7 mouse cellular contexts compared by ENCODE assay signal in genomic region chr11:72428694-72429093, GRCm38 (mm10). TPM values are rescaled to one million over a fixed set of nuclear protein-coding genes. Genes with fewer than 3 reads are reported as not detected.
DNase-seq lines count a peak whose midpoint lies in the region; ATAC-seq and TF ChIP-seq lines count a peak whose summit lies in the region.

No protein-coding gene starts in this region.

- peaks cover 0 to 2% of the 10 kb centered on the region in 2 experiments; a peak in 1 of 4 replicates for H3K36me3 ChIP-seq in MEL (ENCODE audit: control insufficient read depth in 1 of 2, insufficient read depth in 2 of 2, low read length in 2 of 2)
- no peaks in the 10 kb centered on the region for H3K36me3 ChIP-seq in embryonic facial prominence, embryonic 14.5 days (ENCODE audit: control insufficient read depth, insufficient read depth, low read length)
- no peaks in the 10 kb centered on the region for H3K36me3 ChIP-seq in heart, embryonic 15.5 days

- H3K4me2 ChIP-seq in embryonic facial prominence, embryonic 14.5 days (ENCODE audit: low read depth, low read length): no peak overlapping the region
- H3K4me2 ChIP-seq in heart, embryonic 15.5 days: peak overlapping the region; percentile 57

- TF ChIP-seq POLR2A in MEL (IDR thresholded peaks at IDR 0.05; ENCODE audit: control insufficient read depth in 1 of 2, insufficient read depth in 1 of 2, low read depth in 1 of 2, low read length in 2 of 2, poor library complexity in 1 of 2): no peak

- no peak for TF ChIP-seq EP300 in MEL (IDR thresholded peaks at IDR 0.05; ENCODE audit: low read depth in 1 of 2, low read length in 2 of 2)

- peak; percentile 93 for TF ChIP-seq RAD21 in MEL (IDR thresholded peaks at IDR 0.05; ENCODE audit: low read depth, low read length)

- ATAC-seq in embryonic facial prominence, embryonic 14.5 days (ENCODE audit: low read depth): peak; percentile 69; the same call in 1 of the 2 replicates
- peak; percentile 82 for ATAC-seq in heart, embryonic 15.5 days (replicated peaks; ENCODE audit: insufficient number of reproducible peaks, insufficient read depth, low FRiP score, low read depth)

- peak; percentile 98 for DNase-seq in MEL (ENCODE audit: low read depth, low spot score)
- DNase-seq in adrenal gland, postnatal 10 days: peak; percentile 89
- peak; percentile 85 for DNase-seq in embryonic facial prominence, embryonic 14.5 days (ENCODE audit: low spot score)
- DNase-seq in kidney, postnatal 4 days: peak; percentile 92 to 94
- peak; percentile 94 for DNase-seq in lung, postnatal 14 days
- peak; percentile 54 to 79 for DNase-seq in spleen, adult 18-20 months

- H3K27ac ChIP-seq in MEL (ENCODE audit: control insufficient read depth, low read depth, low read length): peak overlapping the region; percentile 34; the same call in 1 of the 2 replicates
- H3K27ac ChIP-seq in embryonic facial prominence, embryonic 14.5 days (replicated peaks; ENCODE audit: low read depth, low read length): no peak overlapping the region
- H3K27ac ChIP-seq in heart, embryonic 15.5 days: no peak overlapping the region

- 3% methylated on average over 5 of the region's 5 CpGs for whole genome bisulfite sequencing in embryonic facial prominence, embryonic 14.5 days
- WGBS in heart, embryonic 15.5 days: 0% methylated on average over 5 of the region's 5 CpGs

- H3K79me2 ChIP-seq in MEL (ENCODE audit: control insufficient read depth, insufficient read depth, low read length, poor library complexity): no peaks in the 10 kb centered on the region

- no peaks in the 10 kb centered on the region for H3K9me3 ChIP-seq in MEL (replicated peaks; ENCODE audit: insufficient read depth, low read length)
- 0 out of 2 replicates have a peak, but pooled peaks cover 4% of the 10 kb centered on the region for H3K9me3 ChIP-seq in embryonic facial prominence, embryonic 14.5 days (ENCODE audit: control insufficient read depth, low read length)
- no peaks in the 10 kb centered on the region for H3K9me3 ChIP-seq in heart, embryonic 15.5 days (replicated peaks)

- no peaks in the 10 kb centered on the region; a peak in 1 of 4 replicates for H3K27me3 ChIP-seq in MEL (ENCODE audit: control insufficient read depth in 1 of 2, insufficient read depth in 2 of 2, low read length in 2 of 2)
- H3K27me3 ChIP-seq in embryonic facial prominence, embryonic 14.5 days (replicated peaks; ENCODE audit: control insufficient read depth, insufficient read depth, low read length): no peaks in the 10 kb centered on the region
- no peaks in the 10 kb centered on the region for H3K27me3 ChIP-seq in heart, embryonic 15.5 days

- peak; percentile 82 to 96 (median 91) for TF ChIP-seq CTCF in MEL (IDR thresholded peaks at IDR 0.05 in 2 of 3, conservative IDR thresholded peaks at IDR 0.05 in 1 of 3; ENCODE audit: control insufficient read depth in 1 of 3, insufficient read depth in 1 of 3, low read depth in 2 of 3, low read length in 3 of 3, poor library complexity in 1 of 3, severe bottlenecking in 1 of 3)

- peak overlapping the region; percentile 65 for H3K9ac ChIP-seq in MEL (ENCODE audit: control insufficient read depth, low read depth, low read length, poor library complexity, severe bottlenecking)
- H3K9ac ChIP-seq in embryonic facial prominence, embryonic 14.5 days (ENCODE audit: low read depth, low read length): no peak overlapping the region
- H3K9ac ChIP-seq in heart, embryonic 15.5 days: no peak overlapping the region

- peaks cover 2 to 6% of the 10 kb centered on the region in 2 experiments; a peak in 3 of 4 replicates for H3K4me1 ChIP-seq in MEL (ENCODE audit: control insufficient read depth in 1 of 2, insufficient read depth in 2 of 2, low read length in 2 of 2)
- no peaks in the 10 kb centered on the region for H3K4me1 ChIP-seq in embryonic facial prominence, embryonic 14.5 days (ENCODE audit: control insufficient read depth, insufficient read depth, low read length)
- 0 out of 2 replicates have a peak, but pooled peaks cover 2% of the 10 kb centered on the region for H3K4me1 ChIP-seq in heart, embryonic 15.5 days (replicated peaks)

- peak overlapping the region; percentile 38 to 66 for H3K4me3 ChIP-seq in MEL (ENCODE audit: control insufficient read depth in 1 of 2, insufficient read depth in 1 of 2, low read depth in 2 of 2, low read length in 2 of 2)
- no peak overlapping the region for H3K4me3 ChIP-seq in embryonic facial prominence, embryonic 14.5 days (ENCODE audit: low read depth, low read length)
- no peak overlapping the region for H3K4me3 ChIP-seq in heart, embryonic 15.5 days

TF ChIP-seq in MEL, 35 proteins besides CTCF, POLR2A, EP300 and RAD21 (continues in another document):
- TF ChIP-seq TCF12 (IDR thresholded peaks at IDR 0.05; ENCODE audit: low read depth, low read length) (0 out of 2 replicates have a peak, but pooled peaks have one; percentile 35), NRF1 (IDR thresholded peaks at IDR 0.05; ENCODE audit: insufficient read depth, low read depth, low read length, poor library complexity, severe bottlenecking) (no peak), ZKSCAN1 (IDR thresholded peaks at IDR 0.05; ENCODE audit: low read depth, low read length) (no peak), RCOR1 (IDR thresholded peaks at IDR 0.05; ENCODE audit: low read depth, low read length) (no peak), SMC3 (IDR thresholded peaks at IDR 0.05; ENCODE audit: low read depth, low read length) (peak; percentile 96), ZMIZ1 (IDR thresholded peaks at IDR 0.05; ENCODE audit: low read depth, low read length) (no peak), MYC (IDR thresholded peaks at IDR 0.05; ENCODE audit: low read depth, low read length) (peak; percentile 88), GABPA (IDR thresholded peaks at IDR 0.05; ENCODE audit: low read depth, low read length) (no peak), ETS1 (IDR thresholded peaks at IDR 0.05; ENCODE audit: low read depth, low read length) (no peak; the same call in 1 of the 2 replicates), JUND (IDR thresholded peaks at IDR 0.05; ENCODE audit: low read depth, low read length) (peak; percentile 67; the same call in 1 of the 2 replicates), GATA1 (IDR thresholded peaks at IDR 0.05; ENCODE audit: low read depth, low read length) (no peak), CHD2 (IDR thresholded peaks at IDR 0.05; ENCODE audit: low read length) (no peak), ZNF384 (IDR thresholded peaks at IDR 0.05; ENCODE audit: low read depth, low read length) (0 out of 2 replicates have a peak, but pooled peaks have one; percentile 27), MAX (IDR thresholded peaks at IDR 0.05; ENCODE audit: low read length) (peak; percentile 96), MAZ (IDR thresholded peaks at IDR 0.05; ENCODE audit: low read depth, low read length) (0 out of 2 replicates have a peak, but pooled peaks have one; percentile 42), MYB (IDR thresholded peaks at IDR 0.05; ENCODE audit: low read depth, low read length) (no peak), UBTF (IDR thresholded peaks at IDR 0.05; ENCODE audit: borderline replicate concordance, insufficient read depth, low read depth, low read length) (no peak), POLR2AphosphoS2 (IDR thresholded peaks at IDR 0.05; ENCODE audit: low read length) (no peak), USF2 (IDR thresholded peaks at IDR 0.05; ENCODE audit: borderline replicate concordance in 1 of 2, insufficient read depth in 1 of 2, low read depth in 1 of 2, low read length in 2 of 2) (peak; percentile 33 to 78; a peak in 3 of 4 replicates), ELF1 (IDR thresholded peaks at IDR 0.05; ENCODE audit: low read depth, low read length) (no peak), MXI1 (IDR thresholded peaks at IDR 0.05; ENCODE audit: low read depth, low read length) (peak; percentile 86), ZC3H11A (IDR thresholded peaks at IDR 0.05; ENCODE audit: low read depth, low read length) (peak; percentile 93), MEF2A (IDR thresholded peaks at IDR 0.05; ENCODE audit: extremely low read depth, insufficient replicate concordance, low read depth, low read length, poor library complexity, severe bottlenecking) (no peak), MAFK (IDR thresholded peaks at IDR 0.05; ENCODE audit: borderline replicate concordance, low read depth, low read length) (no peak), NELFE (IDR thresholded peaks at IDR 0.05; ENCODE audit: low read depth, low read length) (no peak), KAT2A (conservative IDR thresholded peaks at IDR 0.05; ENCODE audit: low read depth, low read length) (no peak), E2F4 (IDR thresholded peaks at IDR 0.05; ENCODE audit: borderline replicate concordance, low read depth, low read length) (no peak), TBP (IDR thresholded peaks at IDR 0.05; ENCODE audit: low read depth, low read length) (no peak), TAL1 (IDR thresholded peaks at IDR 0.05; ENCODE audit: low read length) (no peak)

RNA-seq across cellular contexts. Expression of gene Ggt6, which starts 6.6 kb away (rescaled TPM):
- not detected in 2 replicates for total RNA-seq in MEL (2012; rRNA removed)
- polyA plus RNA-seq in MEL (2012; ENCODE audit: insufficient read depth in 1 of 2, insufficient read length in 2 of 2, low read depth in 1 of 2, low replicate concordance in 2 of 2, missing spikeins in 1 of 2): under 1 TPM in 1 of 2 experiments, not detected in 1; 0.04 TPM
- total RNA-seq in adrenal gland, postnatal 10 days (2021): 1 to 10 TPM; 2.7 to 3.5 TPM
- polyA plus RNA-seq in embryonic facial prominence, embryonic 14.5 days (2014; fragmentation: Nextera tagmentation; extraction: Ambion mirVana): 1.8 and 2.5 TPM in 2 replicates
- polyA plus RNA-seq in heart, embryonic 15.5 days (2015; fragmentation: Nextera tagmentation; extraction: Ambion mirVana): 0.15 TPM in 1 of 2 replicates, not detected in the other

RNA-seq across cellular contexts. Expression of gene Mybbp1a, which starts 12.5 kb away (rescaled TPM):
- total RNA-seq in MEL (2012; rRNA removed): 328 and 344 TPM in 2 replicates
- 1,000 to 10,000 TPM in 1 of 2 experiments, 100 to 1,000 TPM in 1; 602 to 3,394 TPM for polyA plus RNA-seq in MEL (2012; ENCODE audit: insufficient read depth in 1 of 2, insufficient read length in 2 of 2, low read depth in 1 of 2, low replicate concordance in 2 of 2, missing spikeins in 1 of 2)
- total RNA-seq in adrenal gland, postnatal 10 days (2021): 10 to 100 TPM; 77.5 to 84.6 TPM
- polyA plus RNA-seq in embryonic facial prominence, embryonic 14.5 days (2014; fragmentation: Nextera tagmentation; extraction: Ambion mirVana): 114 and 123 TPM in 2 replicates
- 57.8 and 83.8 TPM in 2 replicates for polyA plus RNA-seq in heart, embryonic 15.5 days (2015; fragmentation: Nextera tagmentation; extraction: Ambion mirVana)

RNA-seq across cellular contexts. Expression of gene Smtnl2, which starts 17.2 kb away (rescaled TPM):
- 10.9 and 11.1 TPM in 2 replicates for total RNA-seq in MEL (2012; rRNA removed)
- 10 to 100 TPM in 1 of 2 experiments, not detected in 1; 10.2 TPM for polyA plus RNA-seq in MEL (2012; ENCODE audit: insufficient read depth in 1 of 2, insufficient read length in 2 of 2, low read depth in 1 of 2, low replicate concordance in 2 of 2, missing spikeins in 1 of 2)
- total RNA-seq in adrenal gland, postnatal 10 days (2021): 10 to 100 TPM in 1 of 2 experiments, 1 to 10 TPM in 1; 6.6 to 14.7 TPM
- 24.8 and 26.7 TPM in 2 replicates for polyA plus RNA-seq in embryonic facial prominence, embryonic 14.5 days (2014; fragmentation: Nextera tagmentation; extraction: Ambion mirVana)
- polyA plus RNA-seq in heart, embryonic 15.5 days (2015; fragmentation: Nextera tagmentation; extraction: Ambion mirVana): 114 and 133 TPM in 2 replicates

Comparison
In these comparisons a context has a peak if more than half of its experiments do, and no peak if none do; other contexts are left out.
1. H3K4me3 ChIP-seq: peak in MEL (2 of 2); none in embryonic facial prominence, embryonic 14.5 days (single experiment) and heart, embryonic 15.5 days (single experiment).
2. Peak in every context shown above with its lines, with median percentiles within 50 percentile points of each other: DNase-seq.